Mouse (Mus musculus): ENCODE data around the gene Got1. TPM values are rescaled to one million over a fixed set of nuclear protein-coding genes. Genes with fewer than 3 reads are reported as not detected.

Got1 gene
- total RNA-seq (2022), result 100 to 1,000 TPM; 106 to 317 (median 154) TPM

DNA sequence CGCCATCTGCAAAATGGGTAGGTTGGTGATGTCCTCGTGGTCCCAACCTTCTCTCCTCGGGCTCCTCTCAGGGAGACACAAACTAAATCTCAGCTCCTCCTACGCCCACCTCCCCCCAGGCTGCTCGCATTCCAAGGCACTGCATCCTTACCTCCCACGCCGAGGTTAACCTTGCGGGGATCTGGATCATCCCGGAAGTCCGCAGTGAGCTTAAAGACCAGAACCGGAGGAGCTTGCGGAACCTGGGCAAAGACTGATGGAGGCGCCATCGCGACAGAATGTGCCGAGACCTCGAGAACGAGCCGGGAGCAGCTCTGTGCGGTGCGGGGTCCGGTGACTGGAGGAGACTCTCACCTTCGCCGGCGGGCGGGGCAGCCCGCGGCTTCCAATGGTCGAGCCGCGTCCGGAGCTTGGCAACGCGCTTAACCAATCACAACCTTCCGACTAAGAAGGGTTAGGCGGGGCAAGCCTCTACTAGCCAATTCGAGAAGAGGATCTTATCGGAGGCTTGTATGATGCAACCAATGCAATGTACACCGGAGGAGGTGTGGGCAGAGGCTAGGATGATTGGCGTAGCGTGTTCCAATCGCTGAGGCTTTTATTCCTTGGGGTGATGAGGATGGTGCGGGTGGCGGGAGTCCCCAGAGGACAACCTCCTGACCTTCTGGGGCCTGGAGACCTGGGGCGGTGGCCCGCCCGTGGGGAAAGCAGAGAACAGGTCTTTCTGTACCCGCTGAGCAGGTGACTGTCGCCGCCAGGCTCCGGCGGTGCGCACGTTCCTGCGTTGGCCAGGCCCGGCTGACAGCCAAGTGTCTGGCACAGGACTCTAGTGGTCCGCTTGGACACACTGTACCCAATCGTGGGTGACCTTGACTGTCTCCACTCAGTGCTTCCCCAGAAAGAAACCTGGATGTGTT lies at the start of gene Got1:
TSS of gene Got1 (minus strand) at position 419 of the 917 bp plus-strand sequence.
- DNase-seq, result peak; percentile 96

DNA sequence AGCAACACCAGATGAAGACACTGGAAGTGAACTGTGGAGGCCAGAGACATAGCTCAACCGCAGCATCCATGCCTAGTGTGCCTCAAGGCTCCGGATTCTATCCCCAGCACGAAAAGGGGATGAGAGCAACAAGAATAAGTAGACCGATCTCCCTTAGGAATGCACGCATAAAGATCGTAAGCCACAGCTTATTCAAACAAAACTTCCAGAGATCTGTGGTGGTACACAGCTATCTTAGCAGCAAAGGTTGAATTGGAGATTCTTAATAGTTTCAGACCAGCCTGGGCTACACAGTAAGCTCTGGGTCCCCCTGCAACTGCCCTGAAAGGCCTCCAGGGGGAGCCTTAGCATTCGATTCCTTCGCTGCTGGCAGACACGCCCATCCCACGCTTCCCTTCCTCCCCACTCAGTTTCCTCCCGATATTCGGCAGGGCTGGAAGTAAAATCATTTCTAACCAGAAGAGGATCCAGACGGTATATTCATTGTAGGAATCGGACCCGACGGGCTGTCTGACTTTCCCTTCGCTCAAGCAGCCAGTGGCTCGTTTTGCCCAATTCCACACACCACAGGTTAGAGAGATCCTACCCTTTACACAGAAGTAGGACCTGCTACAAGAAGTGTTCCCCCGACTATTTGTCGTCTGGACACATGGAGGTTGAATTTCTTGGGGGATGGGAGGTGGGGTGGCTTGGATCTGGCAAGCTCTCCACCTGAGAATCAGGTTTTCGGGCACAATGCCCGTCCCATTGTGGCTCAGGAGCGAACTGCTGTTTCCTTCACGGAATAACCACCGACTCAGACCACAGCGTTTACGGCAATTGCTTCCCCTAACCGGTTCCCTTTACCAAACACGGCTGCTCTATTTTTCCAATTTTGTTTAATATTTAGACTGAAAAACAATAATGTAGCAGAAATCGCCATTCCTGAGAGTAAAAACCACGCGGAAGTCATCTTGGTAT lies 46.7 kb upstream of the Got1 start:
- DNase-seq, result peak; percentile 45

DNA sequence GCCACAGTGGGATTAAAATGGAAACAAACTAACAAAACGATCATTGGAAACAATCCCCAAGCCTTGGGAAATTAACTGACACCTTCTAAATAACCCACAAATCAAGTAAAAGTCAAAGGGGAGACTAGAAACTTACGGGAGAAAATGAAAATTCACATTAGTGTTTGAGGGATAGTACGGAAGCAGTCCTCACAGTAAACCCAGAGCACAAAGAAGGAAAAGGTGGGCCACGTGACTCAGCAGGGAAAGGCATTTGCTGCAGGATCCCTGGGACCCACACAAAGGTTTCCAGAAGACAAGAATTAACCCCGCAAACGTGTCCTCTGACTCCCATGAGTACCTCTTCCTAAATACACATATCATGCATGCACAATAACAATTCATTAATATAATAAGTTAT lies 44.7 kb upstream of the Got1 start:
- DNase-seq, result no peak

DNA sequence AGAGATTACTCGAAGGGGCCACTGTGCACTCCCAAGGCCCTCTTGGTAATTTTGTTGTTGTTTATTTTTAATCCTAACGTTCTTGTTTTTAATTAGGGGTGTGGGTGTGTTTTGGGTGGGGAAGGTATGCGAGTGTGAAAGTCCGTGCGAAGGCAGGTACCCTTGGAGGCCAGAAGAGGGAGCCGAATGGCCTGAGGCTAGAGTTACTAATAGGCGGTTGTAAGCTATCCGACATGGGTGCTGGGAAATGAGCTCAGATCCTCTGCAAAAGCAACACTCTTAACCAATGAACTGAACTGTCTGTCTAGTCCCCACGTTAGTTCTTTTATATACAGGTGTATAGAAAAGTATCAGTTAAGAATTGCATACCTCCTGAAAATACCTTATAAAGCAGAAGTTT lies 43.9 kb upstream of the Got1 start:
- no peak for DNase-seq

DNA sequence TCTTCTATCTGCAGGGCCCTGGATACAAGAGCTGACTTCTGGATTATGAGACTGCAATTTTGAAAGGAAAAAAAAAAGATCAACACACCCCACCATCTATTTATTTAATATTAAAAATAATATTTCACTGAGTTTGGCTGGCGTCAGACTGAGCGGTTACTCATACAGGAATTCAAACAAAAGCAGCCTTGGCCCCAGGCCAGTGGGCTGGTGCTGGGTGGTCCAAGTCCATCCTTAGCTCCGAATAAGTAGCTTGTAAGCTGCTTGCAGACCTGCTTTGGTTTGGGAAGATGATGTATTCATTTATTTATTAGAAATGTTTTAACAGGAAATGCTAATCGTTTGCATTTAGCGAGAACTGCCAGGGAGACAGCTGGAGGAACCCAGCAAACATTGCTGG lies 38.8 kb upstream of the Got1 start:
- DNase-seq, result no peak

DNA sequence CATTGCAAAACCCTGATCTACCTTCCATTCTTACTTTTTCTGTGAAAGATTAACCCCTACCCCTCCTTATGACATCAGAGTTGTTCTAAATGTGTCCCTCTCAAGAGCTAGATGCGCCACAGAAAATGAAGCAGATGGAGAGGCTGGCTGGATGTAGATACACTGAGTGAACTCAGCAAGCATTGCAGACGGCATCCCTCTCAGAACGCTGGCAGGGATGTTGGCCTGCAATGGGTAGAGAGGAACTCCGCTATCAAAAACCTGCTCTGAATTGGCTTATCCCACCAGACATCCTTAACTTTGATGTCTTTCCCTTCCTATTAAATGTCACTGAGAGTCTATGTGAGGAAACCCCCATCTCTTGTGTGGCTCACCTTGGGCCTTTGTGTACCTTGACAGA lies 37.4 kb upstream of the Got1 start:
- DNase-seq, result no peak

DNA sequence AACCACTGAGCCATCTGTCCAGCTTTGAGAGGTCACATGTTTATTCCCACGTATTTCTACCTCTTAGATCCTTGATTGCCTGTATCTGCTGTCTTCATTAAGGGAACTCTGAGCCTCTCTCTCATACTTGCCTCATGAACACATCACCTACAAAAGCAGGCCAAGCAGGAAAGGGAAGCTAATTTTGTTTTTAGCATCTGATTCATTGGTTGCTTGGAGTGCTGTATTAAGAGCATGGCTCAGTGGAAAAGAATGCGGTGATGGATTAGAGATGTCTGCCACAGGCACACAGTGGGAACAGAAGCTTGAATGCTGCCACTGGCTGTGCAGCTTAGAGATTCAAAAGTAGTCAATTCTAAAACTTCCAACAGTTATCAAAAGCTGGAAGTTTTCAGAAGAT lies 35.8 kb upstream of the Got1 start:
- DNase-seq, result no peak

DNA sequence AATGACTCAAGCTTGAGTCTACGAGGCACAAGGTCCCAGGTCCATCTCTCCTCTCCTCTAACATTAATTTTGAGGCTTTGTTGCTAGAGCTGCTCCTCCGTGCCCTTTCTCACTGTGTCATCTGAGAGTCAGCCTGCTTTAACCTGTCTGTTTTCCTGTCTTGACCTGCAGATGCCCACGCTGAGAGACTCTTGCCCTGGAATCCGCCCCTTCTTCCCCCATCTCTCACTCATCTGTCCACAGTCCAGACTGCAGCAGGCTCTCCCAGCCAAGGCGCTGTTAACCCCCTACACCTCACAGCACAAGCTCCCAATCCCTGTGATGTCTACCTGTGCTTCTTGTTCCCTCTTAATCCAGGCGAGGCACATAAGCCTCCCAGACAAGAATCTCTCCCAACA lies 27.1 kb upstream of the Got1 start:
- DNase-seq, result no peak

DNA sequence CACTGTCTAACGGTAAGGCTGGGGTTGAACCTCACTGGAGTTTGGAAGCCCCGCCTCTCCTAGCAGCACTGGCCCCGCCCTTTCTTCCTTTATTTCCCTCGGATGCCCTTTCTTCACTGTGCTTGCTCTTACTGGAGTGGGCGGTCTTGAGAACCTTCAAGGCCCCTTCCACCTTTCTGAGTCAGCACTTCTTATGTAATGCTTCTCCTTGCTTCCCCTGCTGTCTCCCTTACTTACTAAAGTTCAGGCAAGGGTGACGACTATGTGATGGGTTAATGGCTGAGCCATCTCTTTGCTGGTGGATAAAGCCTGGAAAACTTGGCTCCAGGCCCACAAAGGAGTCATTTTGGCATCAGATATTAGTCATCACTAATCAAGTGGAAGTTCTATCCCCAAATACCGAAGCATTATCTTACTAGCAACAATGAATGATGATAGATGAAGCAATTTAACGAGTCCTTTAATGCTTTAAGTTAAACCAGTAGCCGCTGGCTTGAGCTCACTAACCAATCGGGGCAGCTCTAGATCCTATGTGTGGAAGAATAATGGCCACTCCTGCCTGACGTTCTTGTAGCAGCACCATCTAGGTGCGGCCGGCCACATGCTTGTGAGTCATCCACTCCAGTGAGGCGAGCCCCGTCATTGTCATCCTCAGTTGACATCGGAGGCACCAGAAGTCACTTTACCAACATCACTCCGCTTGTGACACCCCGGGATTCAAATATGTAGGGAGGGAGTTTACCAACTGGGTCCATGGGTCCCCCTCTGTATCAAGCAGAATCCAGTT lies 26.5 kb upstream of the Got1 start:
- no peak for DNase-seq

DNA sequence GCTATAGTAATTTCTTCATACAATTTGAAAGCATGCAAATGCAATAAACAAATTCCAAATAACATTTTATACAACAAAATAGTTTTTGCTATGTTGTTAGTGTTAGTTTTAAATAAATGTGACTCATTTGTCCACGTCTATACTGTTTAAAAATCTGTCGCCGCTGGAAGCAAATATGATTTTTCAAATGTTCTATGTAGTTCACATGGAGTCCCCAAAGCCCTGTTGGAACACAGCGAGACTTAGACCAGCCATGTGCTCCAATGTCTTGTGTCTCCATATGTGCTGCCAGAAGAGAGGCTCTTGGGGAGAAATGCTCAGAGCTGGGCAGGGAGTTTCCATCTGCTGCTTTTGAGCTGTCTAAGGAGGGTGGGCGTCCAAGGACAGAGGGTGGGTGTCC lies 23.7 kb upstream of the Got1 start:
- DNase-seq, result no peak

DNA sequence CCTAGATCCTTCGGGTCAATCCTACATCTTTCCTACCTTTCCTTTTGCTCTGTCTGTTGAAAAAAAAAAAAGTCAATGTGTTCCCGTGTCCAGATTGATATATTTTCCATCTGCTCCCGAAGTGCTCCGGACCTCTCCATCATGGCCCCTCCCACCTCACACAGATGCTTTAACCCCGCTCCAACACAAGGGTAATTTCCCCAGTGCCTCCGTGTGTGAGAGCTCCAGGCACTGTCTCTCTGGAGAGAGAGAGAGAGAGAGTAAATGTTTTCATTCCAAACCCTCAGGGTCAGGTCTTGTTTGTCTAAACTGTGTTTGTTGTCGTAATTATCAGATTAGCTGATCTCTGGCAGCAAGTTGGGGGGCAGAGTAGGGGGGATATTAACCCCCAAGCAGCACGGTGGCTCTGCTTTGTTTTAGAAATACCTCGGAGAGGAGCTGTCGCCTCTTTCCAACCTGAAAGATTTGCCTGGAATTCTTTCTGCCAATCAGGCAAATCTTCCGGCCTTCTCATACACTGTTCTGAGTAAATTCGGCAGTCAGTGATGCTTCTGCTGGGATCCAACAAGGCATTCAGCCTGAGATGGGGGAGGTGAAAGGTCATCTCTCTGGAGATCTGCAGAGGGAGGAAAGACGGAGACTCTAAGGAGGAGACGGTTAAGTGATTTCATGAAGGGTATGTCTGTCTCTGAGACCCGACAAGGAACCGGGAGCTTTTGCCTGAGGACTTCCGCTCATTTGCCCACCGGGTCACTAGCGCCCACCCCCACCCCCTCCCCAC lies 22.1 kb upstream of the Got1 start:
- DNase-seq, result no peak

DNA sequence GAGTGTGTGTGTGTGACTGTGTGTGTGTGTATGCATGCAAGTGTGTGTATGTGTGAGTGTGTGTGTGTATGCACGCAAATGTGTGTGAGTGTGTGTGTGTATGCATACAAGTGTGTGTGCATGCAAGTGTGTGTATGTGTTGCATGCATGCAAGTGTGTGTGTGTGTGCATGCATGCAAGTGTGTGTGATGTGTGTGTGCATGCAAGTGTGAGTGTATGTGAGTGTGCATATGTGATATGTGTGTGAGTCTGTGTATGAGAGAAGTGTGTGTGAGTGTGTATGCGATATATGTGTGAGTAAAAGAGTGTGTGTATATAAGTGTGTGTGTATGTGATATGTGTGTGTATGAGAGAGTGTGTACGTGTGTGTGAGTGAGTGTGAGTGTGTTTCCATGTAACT lies 11.0 kb upstream of the Got1 start:
- DNase-seq, result no peak

DNA sequence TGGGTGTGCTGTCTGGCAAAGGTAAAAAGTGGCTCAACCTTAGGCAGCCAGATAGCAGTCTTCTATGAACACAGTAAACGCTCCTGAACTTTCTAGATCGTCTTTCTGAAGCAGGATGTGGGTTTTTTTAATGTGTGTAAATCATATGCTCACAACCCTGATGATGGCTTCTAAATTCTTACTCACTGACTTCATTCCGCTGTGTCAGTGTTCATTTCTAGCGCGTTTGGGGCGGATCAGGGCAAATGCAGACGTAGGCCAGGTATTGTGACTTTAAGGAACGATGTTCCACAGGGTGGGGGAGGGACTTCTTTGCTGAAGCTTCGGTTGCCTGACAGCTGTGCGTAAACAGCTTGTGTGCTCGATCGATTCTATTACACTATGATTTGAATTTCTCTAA lies 6.5 kb upstream of the Got1 start:
- no peak for DNase-seq

DNA sequence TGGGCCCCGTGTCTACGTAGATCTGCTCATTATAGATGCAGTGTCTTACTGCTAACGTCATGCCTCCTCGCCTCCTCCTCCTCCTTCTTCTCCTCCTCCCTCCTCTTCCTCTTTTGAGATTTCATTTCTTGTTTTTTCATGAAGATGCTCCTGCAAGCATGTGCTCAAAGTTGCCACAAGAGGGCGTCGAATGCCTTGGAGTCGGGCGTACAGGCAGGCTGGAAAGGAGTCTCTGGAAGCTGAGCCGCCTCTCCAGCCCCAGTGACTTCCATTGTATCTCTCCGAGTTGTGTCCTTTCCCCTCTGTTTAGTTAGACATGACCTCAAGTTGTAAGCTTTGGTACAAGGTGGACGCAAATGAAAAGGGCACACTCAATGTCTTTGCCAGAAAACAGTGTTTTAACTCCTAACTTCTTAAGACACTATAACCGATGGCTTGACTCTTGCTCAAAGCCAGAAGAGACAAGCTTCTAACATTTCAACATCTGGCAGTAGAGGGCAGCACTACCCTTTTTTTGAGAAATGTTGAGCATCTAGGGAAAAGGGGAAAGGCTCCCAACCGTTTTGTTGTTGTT lies 5.9 kb upstream of the Got1 start:
- DNase-seq, result peak; percentile 55

DNA sequence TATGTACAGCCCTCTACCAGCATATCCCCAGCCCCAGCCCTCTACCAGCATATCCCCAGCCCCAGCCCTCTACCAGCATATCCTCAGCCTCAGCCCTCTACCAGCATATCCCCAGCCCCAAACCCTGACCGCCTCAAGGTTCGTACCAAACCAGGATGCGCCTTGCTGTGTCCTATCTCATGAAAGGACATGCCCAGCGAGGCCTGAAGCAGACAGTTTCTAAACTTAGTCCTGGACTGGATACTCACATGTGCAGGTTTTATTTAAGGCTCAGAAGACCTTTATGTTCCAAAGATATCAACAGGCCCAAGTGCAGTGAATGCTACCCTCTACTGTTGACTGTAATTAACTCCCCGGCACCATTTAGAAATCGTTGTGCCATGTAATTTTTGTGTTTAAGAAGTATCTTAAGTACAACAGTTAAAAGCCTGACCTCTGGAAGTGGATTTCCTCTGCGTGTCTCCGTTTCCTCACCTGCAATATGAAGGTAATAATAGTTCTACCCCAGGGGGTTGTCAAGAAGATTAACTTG lies 3.7 kb upstream of the Got1 start:
- DNase-seq, result no peak

DNA sequence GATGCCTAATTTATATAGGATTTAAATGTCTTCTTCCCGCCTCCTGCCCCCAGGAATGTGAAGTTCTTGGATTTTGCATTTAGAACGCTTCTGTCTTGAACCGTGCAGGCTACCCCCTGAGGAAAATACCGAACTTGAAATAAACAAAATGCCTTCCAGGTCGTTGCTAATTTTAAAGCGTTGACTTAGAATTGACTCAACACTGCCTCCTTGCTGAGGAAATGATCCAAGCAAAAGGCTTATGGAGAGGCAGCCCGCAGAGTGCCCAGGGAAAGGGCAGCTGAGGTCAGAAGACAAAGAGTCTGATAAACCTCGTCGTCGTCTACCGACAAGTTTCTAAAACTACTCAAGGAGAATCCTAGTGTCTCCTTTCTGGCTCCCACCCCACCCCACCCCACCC lies 2.7 kb upstream of the Got1 start:
- DNase-seq, result no peak

DNA sequence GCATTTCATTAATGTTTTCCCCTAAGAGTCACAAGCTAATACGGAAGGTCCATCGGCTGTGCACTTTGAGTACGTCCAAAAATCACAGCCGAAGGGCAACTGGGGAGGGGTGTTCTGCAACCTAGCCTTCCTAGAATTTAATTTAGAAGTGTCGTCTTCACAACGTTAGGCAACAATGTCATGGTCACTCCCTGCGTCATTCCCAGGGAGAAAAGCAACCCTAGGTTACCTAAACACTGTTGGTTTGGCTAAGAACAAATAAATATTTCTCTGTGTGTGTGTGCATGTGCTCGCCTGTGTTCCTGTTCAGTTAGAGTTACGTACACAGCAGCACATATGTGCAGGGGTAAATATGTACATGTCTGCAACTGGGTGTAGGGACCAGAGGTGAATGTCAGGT lies 1.6 kb upstream of the Got1 start:
- DNase-seq, result no peak

DNA sequence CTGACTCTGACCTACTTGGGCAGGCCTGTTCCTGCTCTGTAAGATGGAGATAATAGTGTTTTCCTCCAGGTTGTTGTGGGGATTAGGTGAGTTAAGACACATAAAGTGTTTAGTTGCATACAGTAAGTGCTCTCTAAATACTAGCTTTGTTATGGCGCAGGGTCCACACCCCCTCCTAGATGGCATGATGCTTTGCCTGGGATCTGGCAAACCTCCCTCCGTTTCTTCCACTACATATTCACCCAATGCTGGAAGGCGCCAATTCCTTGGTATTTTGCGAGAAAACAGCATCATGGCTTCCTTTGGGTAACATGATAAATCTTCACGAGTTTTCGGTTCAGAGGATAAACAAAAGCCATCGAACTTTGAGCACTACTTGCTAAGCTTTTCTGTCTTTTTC lies 1.2 kb upstream of the Got1 start:
- no peak for DNase-seq

DNA sequence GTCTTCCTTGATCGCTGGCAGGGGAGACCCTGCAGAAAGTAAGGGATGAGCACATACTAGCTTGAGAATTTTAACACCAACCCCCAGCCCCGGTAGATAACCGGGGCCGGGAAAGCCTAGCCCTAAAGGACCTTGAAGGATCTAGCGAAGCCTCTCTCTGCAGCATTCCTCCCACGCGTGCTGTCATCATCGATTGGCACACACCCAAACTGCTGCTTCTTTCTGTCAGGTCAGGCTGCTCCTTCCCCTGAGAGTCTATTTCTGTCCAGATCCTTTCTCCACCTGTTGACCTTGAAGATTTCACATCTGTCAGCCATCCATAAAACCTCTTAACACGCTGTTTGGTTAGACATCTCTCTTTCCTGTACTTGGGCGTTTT lies 688 bp upstream of the Got1 start:
- DNase-seq, result peak; percentile 61

DNA sequence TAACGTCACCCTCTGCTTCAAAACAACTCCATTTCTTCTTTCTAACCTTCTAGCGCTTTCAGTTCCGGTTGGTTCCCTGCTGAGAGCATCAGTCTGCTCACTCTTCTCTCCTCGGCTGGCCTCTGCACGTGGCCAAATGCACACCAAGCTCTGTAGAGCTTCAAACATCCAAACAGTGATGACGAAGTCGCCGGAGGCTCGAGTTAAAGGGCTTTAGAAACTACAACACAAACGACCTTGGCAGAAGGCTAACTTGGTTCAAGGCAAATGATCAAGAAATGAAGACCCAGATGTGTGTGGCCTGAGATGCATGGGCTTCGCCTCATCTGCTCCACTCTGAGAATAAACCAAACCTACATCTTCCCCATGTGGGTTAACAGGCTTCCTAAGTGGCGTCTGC lies 854 bp downstream of the Got1 start:
- no peak for DNase-seq

DNA sequence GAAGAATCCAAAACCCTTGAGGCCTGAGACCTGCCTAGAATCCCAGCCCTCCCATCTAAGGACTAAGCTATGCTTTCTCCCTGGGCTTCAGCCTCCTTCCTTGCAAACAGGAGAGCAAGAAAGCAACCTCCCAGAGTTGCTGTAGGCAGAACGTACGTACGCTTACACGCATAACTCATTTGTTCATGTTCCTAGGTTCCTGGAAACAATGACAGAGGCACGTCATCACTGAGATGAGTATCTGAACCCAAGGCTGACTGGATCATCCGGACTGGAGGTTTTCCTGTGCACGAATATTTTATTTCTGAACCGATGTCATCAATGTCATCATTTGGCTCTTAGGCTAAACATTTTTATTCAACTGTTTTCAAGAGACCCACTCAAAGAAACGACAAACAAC lies 2.4 kb downstream of the Got1 start:
- DNase-seq, result peak; percentile 47

All from adrenal gland, adult 8-10 months (tissue).